In genomic region chr2:179852862-179853261, GRCm38 (mm10) we compare ENCODE assay signal across 9 mouse cellular contexts.
DNase-seq lines count a peak whose midpoint lies in the region; ATAC-seq lines count a peak whose summit lies in the region.
"Had no signal": no experiment of that assay in that cellular context is flagged by ENCODE, and none has a peak within 500 bp of the region (broad histone marks: within the 10 kb centered on the region; RNA-seq: fewer than 3 reads in every experiment).

No protein-coding gene starts in this region.

- no peak overlapping the region for H3K4me2 ChIP-seq in hindbrain, embryonic 13.5 days
- H3K4me2 ChIP-seq in neural tube, embryonic 15.5 days = no peak overlapping the region

- 31% methylated on average over 11 of the region's 11 CpGs for WGBS in hindbrain, embryonic 13.5 days
- WGBS in neural tube, embryonic 15.5 days = 29% methylated on average over 11 of the region's 11 CpGs

- H3K4me1 ChIP-seq in hindbrain, embryonic 13.5 days (replicated peaks) = peaks cover 89% of the 10 kb centered on the region
- H3K4me1 ChIP-seq in neural tube, embryonic 15.5 days = peaks cover 72% of the 10 kb centered on the region

- no peaks in the 10 kb centered on the region for H3K27me3 ChIP-seq in hindbrain, embryonic 13.5 days
- no peaks in the 10 kb centered on the region for H3K27me3 ChIP-seq in neural tube, embryonic 15.5 days (replicated peaks)

- peak; percentile 28 for DNase-seq in layer of hippocampus, adult 11-12 months (ENCODE audit: low spot score)
- DNase-seq in layer of hippocampus, postnatal 25 days (ENCODE audit: extremely low spot score in 1 of 2, low spot score in 1 of 2) = no peak
- peak; percentile 59 to 69 for DNase-seq in left cerebral cortex, adult 9 months (ENCODE audit: low spot score in 2 of 2)
- no peak for DNase-seq in gastrocnemius, adult 18-20 months (ENCODE audit: low spot score)
- no peak for DNase-seq in thymus, postnatal 14 days
- DNase-seq: adrenal gland, adult 8-10 months; heart, postnatal 10 days had no signal

- H3K36me3 ChIP-seq in hindbrain, embryonic 13.5 days = no peaks in the 10 kb centered on the region
- H3K36me3 ChIP-seq in neural tube, embryonic 15.5 days = no peaks in the 10 kb centered on the region

- ATAC-seq in hindbrain, embryonic 13.5 days (ENCODE audit: low FRiP score) = peak; percentile 55
- ATAC-seq in neural tube, embryonic 15.5 days (ENCODE audit: low FRiP score) = no peak

- peak overlapping the region; percentile 55 for H3K9ac ChIP-seq in hindbrain, embryonic 13.5 days
- H3K9ac ChIP-seq in neural tube, embryonic 15.5 days (replicated peaks) = no peak overlapping the region

- no peaks in the 10 kb centered on the region for H3K9me3 ChIP-seq in hindbrain, embryonic 13.5 days
- no peaks in the 10 kb centered on the region for H3K9me3 ChIP-seq in neural tube, embryonic 15.5 days (replicated peaks)

- H3K4me3 ChIP-seq in hindbrain, embryonic 13.5 days = no peak overlapping the region
- H3K4me3 ChIP-seq in neural tube, embryonic 15.5 days (replicated peaks) = no peak overlapping the region

- H3K27ac ChIP-seq in hindbrain, embryonic 13.5 days = peak overlapping the region; percentile 81
- H3K27ac ChIP-seq in neural tube, embryonic 15.5 days (replicated peaks) = peak overlapping the region; percentile 62

Comparison
In these comparisons a context has a peak if more than half of its experiments do, and no peak if none do; other contexts are left out.
1. DNase-seq: peak in layer of hippocampus, adult 11-12 months (single experiment) and left cerebral cortex, adult 9 months (2 of 2); none in layer of hippocampus, postnatal 25 days (0 of 2), gastrocnemius, adult 18-20 months (single experiment) and thymus, postnatal 14 days (single experiment).